Mouse (Mus musculus): ENCODE data around the gene Rbbp4.

DNA sequence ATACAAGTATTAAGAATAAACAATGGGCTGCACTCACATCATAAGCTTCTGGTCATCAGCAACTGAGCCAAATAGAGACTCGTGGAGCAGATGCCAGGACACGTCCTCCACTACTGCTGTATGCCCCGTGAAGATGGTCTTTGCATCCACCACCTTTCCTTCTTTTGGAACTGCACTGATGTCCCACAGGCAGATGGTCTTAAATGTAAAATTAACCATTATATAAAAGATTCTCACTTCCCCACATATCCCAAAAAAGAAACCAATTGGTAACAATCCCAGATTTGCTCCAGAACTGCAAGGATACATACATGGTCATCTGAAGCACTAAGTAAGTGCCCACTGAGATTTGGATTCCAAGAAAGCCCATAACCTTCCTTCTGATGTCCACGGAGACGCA, 13.1 kb downstream of the Rbbp4 start:
- TF ChIP-seq CTCF (IDR thresholded peaks at IDR 0.05; ENCODE audit: low read depth, low read length), result no peak
- TF ChIP-seq POLR2A (IDR thresholded peaks at IDR 0.05; ENCODE audit: insufficient read depth, low read length), result no peak
- no peak for TF ChIP-seq EP300 (IDR thresholded peaks at IDR 0.05; ENCODE audit: insufficient read depth, low read depth, low read length)
